Mouse (Mus musculus): ENCODE results near the gene Dph2.

DNA sequence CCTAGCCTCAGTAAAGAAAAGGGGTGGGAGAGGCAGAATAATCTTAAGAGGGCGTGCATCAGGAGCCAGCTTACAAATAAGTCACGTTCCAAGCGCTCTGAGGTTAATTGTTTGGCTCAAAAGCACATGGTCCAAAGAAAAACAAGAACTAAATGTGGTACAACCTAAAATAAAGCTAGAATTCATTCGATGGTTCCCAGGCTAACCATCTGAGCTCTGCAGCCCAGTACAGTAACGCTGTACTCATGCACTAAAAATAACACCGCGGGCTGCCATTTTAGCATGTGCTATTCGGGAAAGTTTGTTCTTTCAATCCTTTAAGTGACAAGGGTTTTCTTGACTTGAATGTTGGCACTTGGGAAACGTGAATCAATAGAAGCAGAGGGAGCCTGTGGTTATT lies 31.3 kb downstream of the Dph2 start:
- TF ChIP-seq CTCF (IDR thresholded peaks at IDR 0.05; ENCODE audit: extremely low read depth, insufficient read length, insufficient replicate concordance, low read depth, low read length) (no peak), POLR2A (IDR thresholded peaks at IDR 0.05; ENCODE audit: low read depth, low read length) (no peak)

Data from small intestine, adult 2 months (tissue).